Comparison of ENCODE assay signal across 7 mouse cellular contexts in the genomic region with DNA sequence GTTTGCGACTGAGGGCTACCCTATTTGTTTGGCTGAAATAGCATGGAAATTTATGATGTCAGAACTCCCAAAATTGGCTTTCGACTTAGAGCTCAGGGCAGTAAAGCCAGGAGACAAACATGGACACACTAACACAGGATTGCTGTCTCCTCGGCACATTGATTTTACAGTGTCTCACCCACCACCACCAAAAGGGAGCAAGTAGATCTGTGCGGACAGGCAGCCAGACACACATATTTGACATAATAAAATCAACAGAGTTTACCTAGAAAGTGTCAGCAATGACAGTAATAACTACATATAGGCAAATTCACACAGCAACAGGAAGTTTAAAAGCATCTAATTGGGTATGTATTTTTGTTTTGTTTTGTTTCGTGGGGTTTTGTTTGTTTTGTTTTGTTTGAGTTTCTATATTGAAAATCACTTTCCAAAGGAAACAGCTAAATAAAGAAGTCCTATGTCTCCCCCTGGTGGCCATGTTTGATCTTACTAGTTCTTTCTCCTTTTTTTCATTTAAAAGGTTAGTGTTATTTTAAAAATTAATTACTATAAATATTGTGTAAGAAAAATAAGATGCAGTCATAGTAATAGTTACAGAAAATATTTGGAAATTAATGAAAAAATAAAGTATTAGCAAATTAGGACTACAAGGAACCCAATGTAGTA.
DNase-seq lines count a peak whose midpoint lies in the region; ATAC-seq lines count a peak whose summit lies in the region.

No protein-coding gene starts in this region.

- peak; percentile 18 to 37 for DNase-seq in kidney, adult 8-10 months
- no peak for DNase-seq in kidney, adult 11 months
- DNase-seq in MEL-GATA-1-ER (ENCODE audit: extremely low read depth, low read depth), result peak; percentile 34
- peak; percentile 82 for DNase-seq in embryo, embryonic 11 days
- DNase-seq in left cerebral cortex, postnatal 10 days (ENCODE audit: extremely low spot score in 1 of 2, low spot score in 2 of 2), result peak; percentile 40 to 59
- DNase-seq in right cerebral cortex, postnatal 4 days, result peak; percentile 85

- ATAC-seq in CD4-positive, CD25-positive, alpha-beta regulatory T cell, adult 4 months, result peak; percentile 39

- intact Hi-C loops in left cerebral cortex, postnatal 10 days (cut with DNase I), result loop anchor here (2.0 to 5.0 kb wide), 2 partner anchors 138 to 267 kb away; no protein-coding TSS in a partner anchor
